ENCODE assay signal across 12 mouse cellular contexts in genomic region chr2:71347732-71348490, GRCm38 (mm10).
"Had no signal": no experiment of that assay in that cellular context is flagged by ENCODE, and none has a peak within 500 bp of the region (broad histone marks: within the 10 kb centered on the region; RNA-seq: fewer than 3 reads in every experiment).

No protein-coding gene starts in this region.

- DNase-seq: kidney, adult 8-10 months; kidney, postnatal 10 days; kidney, postnatal 36 days; layer of hippocampus, postnatal 36 days; liver, postnatal 0 days; lung, embryonic 14.5 days; retina, postnatal 1 day; right cerebral cortex, postnatal 25 days; thymus, adult 18-20 months; thymus, postnatal 36 days had no signal

- ATAC-seq: liver, postnatal 0 days; lung, postnatal 0 days; midbrain, embryonic 16.5 days had no signal
